Mouse (Mus musculus) kidney, postnatal 14 days (tissue): ENCODE data around the gene Pdhb.

Experiments
- DNase-seq: peaks from one replicate; pipeline ENCODE4 v3.0.0; 2022; ENCODE audit warnings: mixed read lengths

Gene Pdhb

DNA sequence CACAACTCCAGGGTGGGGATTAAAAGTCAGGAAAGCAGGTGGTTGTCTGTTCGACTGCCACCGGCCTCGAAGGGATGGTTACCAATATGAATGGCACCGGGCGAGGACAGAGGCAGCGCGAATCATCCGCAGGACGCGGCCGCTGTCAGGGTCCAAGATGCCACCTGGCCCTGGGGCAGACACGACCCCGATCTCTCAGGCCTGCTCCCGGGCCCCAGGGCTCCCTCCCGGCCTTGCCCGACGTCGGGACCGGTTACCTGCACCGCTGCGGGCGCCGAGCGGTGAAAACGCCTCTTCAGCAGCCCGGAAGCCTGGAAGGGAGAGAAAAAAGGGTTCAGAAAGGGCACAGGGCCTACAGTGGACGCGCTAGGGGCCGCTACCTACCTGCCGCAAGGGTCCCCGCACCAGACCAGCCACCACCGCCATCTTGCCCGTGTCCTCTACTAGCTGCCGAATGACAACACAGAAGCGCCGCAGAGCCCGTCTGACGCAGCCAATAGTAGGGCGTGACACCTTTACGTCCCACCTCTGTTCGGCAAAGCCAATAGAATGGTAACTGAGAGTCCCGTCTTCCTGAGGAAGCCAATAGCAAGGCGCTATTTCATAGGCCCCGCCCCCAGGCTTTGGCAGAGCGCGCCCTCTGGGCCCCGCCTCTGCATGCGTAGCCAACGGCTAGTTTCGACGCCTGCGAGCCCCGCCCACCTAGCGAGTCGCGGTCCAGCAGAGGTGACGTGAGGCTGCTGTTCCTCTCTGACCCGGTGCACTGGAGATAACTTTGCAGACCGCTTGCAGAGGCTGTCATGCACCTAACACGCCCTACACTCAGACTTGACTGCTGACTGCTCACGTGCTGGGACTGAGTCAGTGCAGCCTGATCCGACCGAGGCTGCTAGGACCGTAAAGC lies at the start of gene Pdhb:
Gene Pdhb (minus strand): TSS at position 519 of the 904 bp plus-strand sequence.
- DNase-seq, result peak; percentile 100

DNA sequence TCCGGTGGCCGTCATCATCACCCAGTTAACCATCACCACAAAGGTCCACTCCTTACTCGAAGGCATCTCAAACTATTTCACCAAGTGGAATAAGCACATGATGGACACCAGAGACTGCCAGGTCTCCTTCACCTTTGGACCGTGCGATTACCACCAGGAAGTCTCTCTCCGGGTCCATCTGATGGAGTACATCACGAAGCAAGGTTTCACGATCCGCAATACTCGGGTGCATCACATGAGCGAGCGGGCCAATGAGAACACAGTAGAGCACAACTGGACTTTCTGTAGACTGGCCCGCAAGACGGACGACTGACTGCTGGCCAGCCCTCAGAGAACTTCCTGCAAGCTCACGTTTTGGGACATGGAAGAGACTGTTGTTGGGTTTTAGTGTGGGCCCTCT lies 49.7 kb upstream of the Pdhb start:
- DNase-seq, result no peak

DNA sequence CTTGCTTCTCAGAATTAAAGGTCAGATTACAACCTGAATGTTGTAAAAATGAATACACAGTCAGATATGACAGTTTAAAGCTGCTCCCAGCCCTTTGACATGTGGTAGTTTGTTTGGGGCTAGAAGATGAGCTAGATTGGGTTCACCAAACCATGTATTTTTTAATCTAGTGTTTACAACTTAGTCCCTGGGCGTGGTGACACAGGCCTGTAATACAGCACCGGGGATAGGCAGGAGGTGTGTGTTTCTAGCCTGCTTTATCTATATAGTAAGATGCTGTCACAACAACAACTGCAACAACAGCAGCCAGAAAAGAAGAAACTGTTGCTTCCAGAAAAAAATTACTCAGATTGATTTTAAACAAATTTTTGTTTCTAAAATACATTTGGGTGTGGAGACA lies 48.1 kb upstream of the Pdhb start:
- no peak for DNase-seq

DNA sequence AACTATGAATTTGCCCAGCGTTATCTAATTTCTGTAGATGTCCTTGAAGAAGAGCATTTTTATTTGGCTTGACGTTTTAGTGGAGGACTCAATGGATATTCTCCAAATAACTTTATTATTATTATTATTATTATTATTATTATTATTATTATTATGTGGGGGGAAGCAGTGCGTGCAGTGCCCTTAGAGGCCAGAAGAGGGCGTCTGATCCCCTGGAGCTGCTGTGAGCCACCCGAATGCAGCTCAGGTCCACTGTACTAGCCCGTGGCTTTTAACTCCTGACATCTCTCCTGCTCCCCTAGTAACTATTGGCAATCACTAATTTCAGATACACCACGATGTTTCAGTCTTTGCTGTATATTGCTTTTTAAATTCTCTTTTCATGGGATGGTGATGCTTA lies 47.5 kb upstream of the Pdhb start:
- DNase-seq, result peak; percentile 12

DNA sequence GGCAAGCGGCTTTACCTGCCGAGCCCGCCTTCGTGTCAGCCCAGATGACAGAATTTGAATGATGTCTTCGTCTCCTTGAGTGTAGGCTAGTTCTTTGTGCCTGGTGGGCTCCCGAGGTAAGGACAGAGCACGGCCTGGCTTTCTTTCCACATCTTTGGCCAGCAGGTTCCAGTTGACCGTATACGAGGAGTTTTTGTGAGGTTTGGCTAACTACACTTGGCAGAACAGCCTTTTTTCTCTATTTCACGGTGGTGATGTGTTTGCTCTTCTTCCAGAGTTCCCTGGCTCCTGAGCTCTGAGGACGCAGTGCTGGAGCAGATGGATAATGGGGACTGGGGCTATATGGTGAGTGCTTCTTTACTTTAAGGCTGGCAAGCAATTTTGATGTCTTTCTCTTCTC lies 47.1 kb upstream of the Pdhb start:
- DNase-seq, result no peak

DNA sequence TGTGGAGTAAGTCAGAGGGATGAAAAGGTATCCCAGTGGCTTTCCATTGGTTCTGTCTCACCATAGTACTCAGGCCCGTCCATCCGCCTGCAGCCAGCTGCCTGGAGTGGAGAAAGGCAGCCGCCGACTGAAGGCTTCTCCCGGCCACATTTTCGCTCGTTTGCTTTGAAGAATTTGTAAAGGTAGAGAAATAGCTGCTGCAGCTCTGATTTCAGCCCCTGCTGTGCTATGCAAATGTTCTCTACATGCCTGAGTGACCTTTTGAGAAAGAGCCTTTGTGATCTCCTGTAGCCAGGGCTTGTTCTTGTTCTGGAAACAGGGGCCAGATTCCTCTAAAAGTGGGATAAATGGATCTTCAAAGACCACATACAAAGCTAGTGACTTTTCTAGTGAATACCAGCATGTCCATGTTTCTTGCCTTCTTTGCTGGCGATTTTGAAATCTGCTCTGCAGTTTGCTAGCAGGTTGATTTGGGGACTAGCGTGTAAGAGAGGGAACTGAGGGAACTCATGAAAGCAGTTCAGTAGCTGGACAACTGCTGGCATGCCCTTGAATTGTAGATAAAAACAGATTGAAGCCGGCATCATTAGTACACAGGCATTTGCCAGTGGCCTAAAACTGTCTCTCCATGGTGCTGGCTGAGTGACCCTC lies 46.0 kb upstream of the Pdhb start:
- DNase-seq, result peak; percentile 35

DNA sequence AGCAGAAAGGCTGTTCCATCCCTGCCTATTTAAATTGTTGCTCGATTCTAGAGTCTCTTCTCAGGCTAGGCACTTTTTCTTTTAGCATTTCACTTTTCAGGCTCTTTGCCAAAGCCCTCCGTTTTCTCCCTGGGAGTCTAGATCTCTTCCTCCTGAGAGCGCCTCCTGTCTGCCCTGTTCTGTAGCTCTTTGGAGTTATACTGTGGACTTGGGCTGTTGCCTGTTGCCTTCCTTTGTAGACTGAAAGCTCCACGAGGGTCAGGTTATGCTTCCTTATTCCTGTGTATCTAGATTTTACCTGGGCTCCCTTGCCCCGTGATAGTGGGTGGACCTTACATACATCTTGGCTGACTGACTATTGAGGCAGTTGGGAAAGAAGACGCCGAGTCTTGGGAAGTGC lies 45.4 kb upstream of the Pdhb start:
- peak; percentile 9 for DNase-seq

DNA sequence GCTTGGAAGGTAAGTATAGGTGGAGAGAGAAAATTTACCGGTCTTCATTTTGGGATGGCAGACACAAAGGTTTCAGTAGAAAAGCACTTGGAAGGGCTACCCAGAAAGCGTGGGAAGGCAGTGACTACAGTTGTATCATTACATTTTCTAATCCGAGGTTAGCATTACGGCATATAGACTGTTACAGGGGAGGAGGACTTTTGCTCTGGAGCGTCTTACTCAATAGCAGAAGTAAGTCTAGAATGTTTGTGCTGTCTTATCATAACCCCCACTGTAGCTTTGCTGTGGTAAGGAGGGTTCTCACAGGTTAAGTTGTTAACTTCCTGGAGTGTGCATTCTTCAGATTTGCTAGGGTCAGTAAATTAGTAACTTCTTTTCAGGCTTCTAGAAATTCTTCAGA lies 43.3 kb upstream of the Pdhb start:
- peak; percentile 7 for DNase-seq

DNA sequence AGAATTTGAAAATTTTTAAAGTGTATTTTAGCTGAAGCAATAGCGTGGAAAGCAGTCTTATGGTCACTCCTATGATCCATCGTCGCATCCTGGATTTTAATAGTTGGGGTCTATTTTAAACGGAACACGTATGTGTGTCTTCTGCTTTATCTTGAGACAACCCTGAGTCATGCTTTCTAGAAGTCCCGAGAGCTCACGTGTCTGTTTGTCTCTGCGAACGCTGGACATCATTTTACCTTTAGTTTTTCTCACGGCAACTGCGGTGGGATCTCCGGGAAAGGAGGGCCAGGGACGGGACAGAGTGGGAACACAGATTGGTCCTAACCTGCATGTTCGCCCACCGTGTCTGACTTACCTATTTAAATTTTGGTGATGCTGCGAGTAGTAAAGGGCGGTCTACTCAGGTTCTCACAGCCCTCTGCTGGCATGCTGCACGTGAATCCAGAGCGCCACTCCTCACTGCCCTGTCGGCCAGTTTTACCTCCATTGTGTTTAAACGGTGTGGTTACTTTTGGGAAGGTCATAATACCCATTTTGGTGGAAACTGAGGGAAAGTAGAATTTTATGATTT lies 42.5 kb upstream of the Pdhb start:
- peak; percentile 41 for DNase-seq

DNA sequence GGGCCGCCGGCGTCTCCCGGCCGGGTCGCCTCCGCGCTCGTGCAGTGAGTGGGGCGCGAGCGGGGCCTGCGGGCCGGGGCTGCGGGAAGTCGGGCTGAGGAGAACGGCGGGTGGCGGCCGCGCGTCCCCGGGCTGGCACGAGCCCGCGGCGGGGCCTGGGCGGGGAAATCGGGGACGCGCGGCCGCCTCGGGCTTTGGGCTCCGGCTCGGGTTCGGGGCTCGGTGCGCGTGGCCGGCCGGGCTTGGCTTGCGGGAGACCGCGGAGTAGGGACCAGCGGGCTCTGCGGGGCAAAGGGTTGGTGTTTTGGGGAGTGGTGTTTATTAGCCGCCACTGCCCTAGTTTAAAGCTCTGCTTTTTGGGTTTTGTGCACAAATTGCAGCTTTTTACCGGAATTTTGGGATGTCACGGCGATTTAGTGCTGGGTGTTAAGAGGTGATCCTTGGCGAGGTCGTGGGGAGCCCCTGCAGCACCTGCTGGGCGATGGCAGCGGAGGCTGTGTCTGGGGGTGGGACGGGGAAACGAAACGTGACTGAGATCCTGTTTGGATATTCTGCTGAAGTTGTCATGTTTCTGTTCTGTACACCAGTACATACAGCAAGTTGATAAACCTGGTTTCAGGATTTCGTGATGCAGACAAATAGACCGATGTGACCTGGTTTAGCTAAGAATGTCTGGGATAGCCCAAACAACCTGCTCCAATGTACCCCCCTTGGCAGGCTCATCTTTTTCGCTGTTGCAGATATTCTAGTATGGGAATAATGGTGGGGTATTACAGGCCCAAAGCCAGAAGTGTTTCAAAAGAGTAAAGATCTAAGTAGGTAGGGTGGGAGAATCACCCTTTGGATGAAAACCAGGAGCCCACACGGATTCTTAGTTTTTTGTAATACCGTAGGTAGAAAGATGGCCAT lies 41.7 kb upstream of the Pdhb start:
- peak; percentile 84 for DNase-seq

DNA sequence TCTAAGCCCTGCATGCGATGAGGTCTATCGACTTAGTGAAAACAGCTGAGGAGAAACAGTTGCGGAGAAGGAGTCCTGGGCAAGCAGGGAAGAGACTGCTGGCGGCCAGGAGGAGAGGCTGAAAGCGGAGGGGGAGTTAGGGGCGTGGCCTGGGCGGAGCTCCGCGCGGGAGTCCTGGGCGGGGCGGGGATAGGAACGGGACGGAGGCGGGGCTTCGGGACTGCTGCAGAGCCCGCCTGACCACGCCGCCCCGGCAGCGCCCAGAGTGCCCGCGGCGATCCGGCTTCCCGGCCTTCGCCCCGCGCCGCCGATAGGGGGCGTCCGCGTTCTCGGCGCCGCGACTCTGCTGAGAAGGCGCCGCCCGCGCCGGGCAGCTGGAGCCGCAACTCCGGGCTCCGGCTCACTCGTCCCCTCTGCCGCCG lies 41.0 kb upstream of the Pdhb start, which contains the start of gene Kctd6:
Gene Kctd6 (plus strand): TSS at position 338 of the 422 bp plus-strand sequence.
- DNase-seq, result peak; percentile 100

DNA sequence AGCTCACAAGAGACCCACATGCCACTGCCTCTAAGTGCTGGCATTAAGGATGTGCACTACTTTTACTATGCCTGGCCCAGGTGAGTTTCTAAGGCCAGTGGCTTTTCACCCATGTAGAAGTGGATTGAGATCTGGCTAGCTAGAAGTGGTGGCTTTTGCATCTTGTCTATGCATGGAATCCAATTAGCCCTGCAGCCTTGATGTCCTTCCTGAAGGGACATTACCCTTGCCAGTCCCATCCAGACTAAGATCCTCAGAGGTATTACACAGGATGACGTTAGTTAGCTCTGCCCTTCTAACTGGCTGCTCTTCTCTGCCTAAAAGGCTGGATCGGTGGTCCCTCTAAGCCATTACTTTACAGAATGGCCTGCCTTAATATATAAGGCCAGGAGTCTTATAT lies 40.2 kb upstream of the Pdhb start:
- no peak for DNase-seq

DNA sequence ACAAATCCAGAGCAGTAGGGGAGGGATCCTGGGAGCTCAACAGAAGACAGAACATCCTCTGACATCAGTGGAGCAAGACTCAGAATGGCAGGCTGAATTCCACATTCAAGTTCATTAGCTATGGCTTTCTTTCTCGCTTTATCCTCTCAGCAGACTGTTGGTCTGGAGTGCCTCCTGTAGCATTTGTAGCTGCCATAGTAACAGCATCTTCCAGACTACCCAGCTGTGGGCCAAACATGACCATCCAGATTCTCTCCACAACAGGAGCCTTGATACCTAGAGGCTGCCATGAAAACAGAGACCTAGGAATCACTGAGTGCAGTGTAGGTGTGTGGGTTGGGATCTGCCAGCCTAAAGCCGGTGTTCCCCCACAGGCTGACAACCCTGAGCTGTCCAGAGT lies 37.1 kb upstream of the Pdhb start:
- no peak for DNase-seq

DNA sequence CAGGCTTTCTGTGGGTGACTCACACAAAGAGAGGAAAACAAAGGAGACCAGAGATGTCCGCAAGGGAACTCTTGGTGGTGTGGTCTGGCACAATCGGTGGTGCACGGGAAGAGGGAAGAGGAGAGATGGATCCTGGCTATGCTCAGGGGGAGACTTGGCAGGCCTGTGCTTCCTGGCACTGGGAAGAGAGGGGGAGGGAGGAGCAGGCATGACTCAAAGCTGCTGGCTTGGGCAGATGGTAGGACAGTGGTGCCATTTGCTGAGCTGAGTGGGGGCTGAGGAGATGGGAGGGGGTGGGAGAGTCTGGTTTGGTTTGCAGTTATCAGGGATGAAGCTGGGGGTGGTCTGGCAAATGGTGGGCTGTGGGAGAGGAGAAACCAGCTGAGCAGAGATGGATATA lies 36.1 kb upstream of the Pdhb start:
- DNase-seq, result no peak

DNA sequence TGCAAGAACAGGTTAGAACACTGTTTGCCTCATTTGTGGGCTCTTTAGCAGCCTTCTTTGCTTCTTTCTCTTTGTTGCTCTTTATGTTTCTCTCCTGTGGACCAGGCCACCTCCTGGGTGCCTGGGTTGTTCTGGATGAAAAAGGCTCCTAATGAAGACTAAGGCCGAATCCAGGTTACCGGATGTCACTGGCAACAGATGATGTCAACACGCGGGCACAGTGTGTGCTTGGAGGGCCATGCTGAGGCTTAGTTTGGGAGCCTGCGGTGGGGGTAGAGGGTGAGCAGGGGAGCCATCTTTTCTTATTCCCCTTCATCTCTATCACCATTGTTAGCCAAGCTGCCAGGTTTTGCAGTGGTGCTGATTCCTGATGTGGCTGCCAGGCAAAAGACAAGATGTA lies 34.7 kb upstream of the Pdhb start:
- no peak for DNase-seq

DNA sequence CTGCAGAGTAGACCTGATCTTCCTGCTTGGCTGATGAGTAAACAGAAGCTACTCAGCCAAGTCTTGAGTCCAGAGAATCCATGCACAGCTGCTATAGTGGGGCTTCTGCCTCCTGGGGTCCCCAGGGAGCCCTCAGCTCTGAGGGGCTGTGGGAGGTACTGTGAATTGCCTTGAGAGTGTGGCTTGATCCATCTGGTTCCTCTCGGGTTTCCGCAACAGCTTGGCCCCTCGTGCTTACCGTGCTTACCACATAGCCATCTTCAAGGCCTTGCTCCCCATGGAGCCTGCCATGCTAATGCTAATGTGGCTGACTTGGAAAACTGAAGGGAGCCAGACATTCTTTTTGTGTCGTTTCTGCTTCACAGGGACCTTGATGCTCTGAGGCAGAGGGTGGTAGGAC lies 34.3 kb upstream of the Pdhb start:
- no peak for DNase-seq

DNA sequence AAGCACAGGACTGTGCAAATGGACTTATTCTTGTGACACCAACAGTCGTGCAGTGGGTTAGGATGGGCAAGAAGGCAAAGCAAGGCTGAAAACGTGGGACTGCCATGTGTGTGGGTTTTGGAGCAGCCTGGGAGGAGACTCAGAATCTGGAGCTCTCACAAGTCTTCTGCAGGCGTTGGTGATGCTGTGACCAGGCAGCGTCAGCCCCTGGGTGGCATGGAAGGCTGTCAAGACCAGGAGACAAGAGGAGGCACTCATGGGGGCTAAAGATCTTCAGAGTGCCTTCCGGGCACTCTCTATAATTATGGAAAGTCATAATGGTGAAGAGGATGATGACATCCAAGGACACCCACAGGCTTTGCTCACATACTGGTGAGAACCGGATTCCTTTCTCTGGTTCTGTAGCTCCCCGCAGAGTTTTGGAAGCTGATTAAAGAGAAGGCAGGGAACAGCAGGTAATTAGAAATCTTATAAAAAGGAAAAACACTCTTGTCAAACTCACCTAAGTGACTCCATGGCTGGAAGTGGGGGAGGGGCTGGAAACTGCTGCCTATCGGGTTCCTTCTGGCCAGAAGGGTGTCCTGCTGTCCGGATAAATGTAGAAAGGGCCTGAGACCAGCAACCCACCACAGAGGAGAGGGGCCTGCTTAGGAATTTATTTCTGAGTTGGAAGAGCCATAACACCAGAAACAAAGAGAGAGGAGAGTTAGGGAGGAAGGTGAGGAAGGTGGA lies 33.5 kb upstream of the Pdhb start:
- no peak for DNase-seq

DNA sequence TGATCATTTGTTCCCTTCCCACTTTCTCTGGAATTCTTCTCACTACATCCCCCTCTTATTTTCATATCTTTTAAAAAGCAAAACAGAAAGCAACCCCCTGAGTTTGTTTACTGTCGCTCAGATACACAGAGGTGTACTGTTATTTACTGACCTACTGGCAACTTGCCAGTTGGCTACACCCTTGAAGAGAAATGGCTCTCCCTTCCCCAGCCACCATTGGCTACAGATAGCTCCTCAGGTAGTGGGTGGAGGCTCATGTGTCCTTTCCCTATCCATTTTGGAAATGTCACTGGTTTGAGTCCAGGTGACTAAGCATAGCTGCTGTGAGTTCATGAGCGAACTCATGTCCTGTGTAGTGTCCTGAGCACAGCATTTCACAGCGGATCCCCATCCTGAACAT lies 28.9 kb upstream of the Pdhb start:
- DNase-seq, result no peak

DNA sequence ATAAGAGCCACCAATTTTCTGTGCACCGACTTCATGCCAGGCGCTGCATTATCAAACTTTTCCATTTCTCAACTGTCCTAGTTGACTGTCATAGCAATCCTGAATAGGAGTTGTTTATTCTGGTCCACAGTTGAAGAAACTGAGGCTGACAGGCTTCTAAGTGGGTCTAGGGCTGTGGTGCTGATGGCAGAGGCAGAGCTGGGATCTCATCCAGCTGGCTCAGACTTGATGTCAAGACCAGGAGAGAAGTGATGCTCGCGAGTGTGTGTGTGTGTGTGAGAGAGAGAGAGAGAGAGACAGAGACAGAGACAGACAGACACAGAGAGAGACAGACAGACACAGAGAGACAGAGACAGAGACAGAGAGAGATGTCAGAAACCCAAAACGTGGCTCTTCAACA lies 27.9 kb upstream of the Pdhb start:
- DNase-seq, result no peak

DNA sequence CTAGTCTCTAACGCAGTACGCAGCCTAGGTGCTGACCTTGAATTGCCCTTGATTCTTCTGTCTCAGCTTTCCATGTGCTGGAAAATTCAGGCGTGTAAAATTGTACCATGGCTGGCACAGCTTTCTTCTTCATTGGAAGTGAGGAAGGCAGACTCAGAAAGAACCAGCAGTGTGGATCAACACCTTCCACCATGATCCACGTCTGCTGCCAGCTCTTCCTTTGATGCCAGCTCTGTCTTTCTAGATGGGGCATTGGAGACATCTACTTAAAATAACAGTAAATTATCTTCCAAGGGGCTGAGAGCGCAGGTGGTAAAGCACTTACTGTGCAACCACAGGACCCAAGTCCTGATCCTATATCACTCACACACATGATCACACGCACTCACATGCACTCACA lies 19.9 kb upstream of the Pdhb start:
- DNase-seq, result no peak

DNA sequence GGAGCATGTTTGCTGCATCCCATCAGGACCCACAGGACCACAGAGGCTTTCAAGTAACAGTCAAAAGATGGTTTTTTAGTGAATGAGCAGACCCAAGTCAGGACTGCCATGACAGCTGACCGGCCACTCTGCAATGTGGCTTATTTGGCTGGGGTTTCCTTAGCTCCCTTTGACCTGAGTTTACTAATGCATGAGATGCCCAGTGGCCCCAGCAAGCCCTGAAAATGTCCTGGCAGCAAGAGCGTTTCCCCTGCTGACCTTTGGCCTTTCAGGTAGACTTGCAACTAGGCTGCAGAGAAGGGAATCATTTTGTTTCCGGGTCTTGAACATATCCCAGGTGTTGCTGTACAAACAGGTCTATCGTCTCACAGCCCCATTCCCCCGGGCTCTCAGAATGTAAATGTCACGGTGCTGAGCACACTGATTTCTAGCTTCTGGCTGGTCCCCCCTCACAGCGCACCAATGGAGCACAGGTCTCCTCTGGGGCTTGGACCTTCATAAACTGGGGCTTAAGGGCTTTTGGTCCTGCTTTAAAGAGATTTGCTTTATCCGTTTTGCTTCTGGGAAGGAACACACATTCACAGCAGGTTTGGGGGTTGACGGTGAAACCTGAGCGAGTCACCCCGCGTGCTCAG lies 18.6 kb upstream of the Pdhb start:
- no peak for DNase-seq

DNA sequence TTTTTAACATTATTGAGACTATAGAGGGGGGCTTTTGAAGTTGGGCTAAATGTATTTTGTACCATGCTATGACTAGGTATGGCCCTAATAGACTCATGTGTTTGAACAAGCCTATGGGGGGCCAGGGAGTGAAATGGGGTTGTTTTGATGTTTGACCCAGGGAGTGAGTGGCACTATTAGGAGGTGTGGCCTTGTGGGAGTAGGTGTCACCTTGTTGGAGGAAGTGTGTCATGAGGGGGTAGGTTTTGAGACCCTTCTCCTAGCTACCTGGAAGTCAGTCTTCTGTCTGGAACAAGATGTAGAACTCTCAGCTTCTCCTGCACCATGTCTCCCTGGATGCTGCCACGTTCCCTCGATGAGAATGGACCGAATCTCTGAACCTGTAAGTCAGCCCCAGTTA lies 17.7 kb upstream of the Pdhb start:
- no peak for DNase-seq
